Mouse (Mus musculus): ENCODE data around the gene Med11.
"Not testable (repeated sequence)": the region's sequence is repeated elsewhere in the genome, so short reads cannot be mapped to it uniquely, and the experiment has no call there.

The Med11 gene

DNA sequence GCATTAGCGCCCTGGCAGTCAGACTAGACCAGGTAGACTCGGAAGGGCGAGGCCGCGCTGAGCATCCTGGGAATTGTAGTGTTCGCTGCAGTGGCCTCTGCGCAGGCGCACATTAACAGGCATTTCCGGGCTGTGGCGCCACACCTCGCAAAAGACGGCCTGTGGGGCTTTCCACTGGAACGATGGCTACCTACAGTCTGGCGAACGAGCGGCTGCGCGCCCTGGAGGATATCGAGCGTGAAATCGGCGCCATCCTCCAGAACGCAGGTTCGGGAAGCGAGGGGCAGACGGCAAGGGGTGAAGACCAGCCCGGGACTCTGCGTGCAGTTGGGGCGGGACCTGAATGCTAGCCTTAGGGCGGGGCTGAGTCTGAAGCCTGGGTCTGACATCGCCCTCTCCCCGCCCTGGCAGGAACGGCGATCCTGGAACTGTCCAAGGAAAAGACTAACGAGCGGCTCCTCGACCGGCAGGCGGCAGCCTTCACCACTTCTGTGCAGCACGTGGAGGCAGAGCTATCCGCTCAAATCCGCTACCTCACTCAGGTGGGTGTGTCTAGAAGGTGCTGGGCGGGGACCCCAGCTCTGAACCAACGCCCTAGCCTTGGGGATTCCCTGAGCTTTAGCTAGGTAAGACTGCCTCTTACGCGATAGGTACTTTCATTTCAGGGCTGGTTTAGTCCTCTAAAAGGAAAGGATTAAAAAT lies at the start of gene Med11:
TSS of gene Med11 (plus strand) at position 123 of the 702 bp plus-strand sequence.
- DNase-seq (ENCODE audit: low read depth) = peak; percentile 99

DNA sequence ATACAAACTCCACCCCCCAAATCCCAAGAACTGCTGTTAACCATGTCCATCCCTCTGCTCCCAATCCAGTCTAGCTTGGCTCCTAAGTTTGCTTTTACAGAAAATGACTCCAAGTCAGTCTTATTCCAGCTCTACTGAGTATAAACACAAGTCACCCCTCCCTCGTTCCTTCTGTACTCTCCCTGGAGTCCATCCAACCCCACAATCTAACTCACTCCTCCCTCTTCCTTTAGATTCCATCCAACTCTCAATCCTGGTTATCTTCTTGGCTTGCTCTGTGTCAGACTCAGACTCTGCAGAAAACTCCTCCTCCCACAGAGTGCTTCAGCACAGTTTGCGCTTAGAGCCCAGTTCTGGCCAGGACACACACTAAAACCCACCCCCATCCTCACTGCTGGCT lies 48.1 kb upstream of the Med11 start:
- no peak for DNase-seq (ENCODE audit: low read depth)

DNA sequence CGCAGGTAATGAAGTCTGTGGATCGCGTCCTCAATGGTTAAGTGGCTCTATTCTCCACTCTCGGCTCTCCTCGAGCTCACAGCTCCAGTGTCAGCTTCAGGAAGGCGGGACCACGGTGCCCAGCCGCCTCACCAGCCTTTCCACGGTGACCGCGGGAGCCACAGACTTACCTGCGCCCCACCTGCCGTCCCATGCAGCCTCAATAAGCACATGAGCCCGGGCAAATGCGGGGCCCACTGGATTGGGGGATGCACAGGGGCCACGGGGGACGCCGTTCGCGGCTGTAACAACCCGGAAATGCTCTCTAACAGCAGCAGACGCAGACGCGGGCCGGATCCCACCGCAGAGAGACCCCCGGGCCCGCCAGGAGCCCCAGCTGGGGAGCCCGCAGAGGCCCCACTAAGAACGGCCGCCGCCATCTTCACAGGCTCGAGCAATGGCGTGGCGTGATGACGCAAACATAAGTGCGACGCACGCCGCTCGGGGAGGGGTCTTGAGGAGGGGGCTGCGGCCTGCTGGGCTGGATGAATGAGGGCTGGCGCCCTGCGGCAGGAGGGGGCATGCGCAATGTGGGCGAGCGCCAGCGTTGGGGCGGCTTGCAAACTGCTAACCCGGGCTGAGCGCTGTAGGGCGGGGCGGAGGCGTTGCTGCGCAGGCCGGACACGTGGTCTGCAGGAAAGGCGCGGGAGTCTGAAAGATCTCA lies 42.0 kb upstream of the Med11 start, which contains the start of gene Pelp1:
TSS of gene Pelp1 (minus strand) at position 438 of the 703 bp plus-strand sequence.
- peak; percentile 97 for DNase-seq (ENCODE audit: low read depth)

DNA sequence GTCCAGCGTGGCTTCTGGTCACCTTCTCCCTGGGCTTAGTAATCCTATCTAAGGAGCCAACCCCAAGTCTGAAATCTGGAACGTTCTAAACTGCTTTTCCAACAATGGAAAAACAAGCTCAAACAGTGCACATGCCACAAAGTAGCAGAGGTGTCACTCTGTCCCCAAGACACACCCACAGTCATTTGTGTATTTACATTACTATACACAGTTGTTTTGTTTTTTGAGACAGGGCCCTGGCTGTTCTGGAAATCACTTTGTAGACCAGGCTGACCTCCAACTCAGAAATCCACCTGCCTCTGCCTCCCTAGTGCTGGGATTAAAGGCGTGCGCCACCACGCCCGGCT lies 41.4 kb upstream of the Med11 start:
- no peak for DNase-seq (ENCODE audit: low read depth)

DNA sequence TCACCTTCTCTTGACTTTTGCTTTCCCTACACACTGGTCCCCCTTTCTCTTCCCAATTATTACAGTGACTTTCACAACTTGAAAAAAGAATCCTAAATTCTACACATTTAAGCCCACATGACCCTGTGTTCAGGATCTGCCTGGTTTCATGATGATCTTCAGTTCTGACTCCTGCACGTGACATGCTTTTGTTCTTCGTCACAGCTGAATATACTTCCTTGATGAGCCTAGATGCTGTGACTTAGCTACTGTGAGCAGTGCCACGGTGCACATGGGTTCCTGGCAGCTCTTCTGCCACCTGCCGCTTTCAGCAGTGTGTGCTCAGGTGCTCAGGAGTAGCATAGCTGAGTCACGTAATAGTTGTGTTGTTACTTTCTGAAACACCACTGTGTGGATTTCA lies 39.1 kb upstream of the Med11 start:
- no peak for DNase-seq (ENCODE audit: low read depth)

DNA sequence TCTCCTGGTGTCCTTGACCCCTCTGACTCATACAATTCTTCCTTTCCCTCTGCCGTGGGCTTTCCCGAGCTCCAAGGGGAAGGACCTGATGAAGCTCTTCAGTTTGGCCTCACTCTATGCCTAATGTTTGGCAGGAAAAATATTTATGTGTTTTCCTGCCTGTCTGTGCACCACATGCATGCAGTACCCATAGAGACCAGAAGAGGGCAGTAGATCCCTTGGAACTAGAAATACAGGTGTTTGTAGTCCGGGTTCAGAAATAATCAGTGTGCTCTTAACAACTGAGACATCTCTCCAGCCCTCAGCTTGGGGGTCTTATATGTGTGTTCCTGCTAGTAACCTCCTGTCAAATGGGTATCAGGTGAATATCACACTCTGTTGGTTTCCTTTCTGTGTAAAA lies 37.8 kb upstream of the Med11 start:
- peak; percentile 84 for DNase-seq (ENCODE audit: low read depth)

DNA sequence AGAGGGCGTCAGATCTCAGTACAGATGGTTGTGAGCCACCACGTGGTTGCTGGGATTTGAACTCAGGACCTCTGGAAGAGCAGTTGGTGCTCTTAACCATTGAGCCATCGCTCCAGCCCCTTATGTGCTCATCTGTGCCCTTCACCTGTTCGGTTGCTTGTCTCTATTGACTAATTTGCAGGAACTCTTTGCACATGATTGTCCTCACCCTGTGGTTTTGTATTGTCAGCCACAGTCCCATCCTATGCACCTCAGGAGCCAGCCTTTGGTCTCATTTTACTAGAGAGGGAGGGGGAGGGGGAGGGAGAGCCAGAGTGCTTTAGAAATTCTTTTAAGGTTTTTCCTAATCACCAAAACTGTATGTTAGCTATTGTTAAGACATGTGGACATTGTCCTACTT lies 33.5 kb upstream of the Med11 start:
- DNase-seq (ENCODE audit: low read depth) = no peak

DNA sequence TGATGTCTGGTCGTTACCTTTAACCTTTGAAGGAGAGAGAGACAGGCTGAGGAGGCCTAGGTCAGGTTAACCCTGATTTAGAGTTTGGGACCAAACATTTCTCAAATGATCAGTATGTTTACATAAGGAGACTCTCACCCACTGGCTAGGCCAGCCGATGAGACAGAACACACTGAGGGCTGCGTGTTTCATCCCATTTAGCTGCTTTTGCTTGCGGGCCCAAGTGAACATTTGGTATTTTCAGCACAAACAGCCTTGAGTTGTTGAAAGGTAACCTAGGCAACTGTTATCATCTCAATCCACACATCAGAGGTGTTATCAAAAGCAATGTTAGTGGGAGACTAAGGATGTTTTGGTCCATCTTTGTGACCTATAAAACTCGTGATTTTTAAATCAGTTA lies 32.2 kb upstream of the Med11 start:
- no peak for DNase-seq (ENCODE audit: low read depth)

DNA sequence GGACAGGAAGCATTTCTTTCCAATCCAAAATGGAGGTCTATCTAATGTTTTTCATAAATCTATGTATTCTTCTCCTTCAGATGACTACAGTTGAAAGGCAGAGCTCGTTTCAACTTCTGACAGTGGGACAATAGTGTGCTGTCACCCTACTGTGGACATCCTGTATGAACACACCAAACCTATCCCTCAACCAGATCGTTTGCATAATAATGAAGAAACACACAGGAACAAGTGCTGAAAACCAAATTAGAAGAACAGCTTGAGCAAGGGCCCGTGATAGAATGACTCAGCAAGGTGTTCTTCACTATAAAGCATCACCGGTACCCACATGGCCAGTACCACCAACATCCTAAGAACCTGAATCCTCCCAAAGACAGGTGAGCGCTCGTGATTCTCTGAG lies 25.1 kb upstream of the Med11 start:
- DNase-seq (ENCODE audit: low read depth) = not testable (repeated sequence)

DNA sequence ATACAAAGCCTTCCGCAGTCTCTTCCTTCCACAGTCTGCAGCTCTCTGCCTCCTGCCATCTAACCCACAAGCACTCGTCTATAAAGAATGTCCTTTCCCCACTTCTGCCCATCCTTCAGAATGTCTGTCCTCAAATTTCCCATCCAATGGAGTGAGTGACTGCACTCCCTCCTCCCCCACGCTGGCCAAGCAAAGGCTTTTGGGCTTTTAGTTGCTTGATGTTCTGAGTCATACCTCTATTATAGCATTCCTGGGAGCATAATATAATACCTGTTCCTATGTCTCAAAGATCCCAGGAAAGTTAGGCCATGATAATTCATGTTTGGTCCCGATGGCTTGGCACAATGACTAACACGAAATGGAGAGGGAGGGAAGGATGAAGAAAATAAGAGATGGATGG lies 20.1 kb upstream of the Med11 start:
- DNase-seq (ENCODE audit: low read depth) = no peak

DNA sequence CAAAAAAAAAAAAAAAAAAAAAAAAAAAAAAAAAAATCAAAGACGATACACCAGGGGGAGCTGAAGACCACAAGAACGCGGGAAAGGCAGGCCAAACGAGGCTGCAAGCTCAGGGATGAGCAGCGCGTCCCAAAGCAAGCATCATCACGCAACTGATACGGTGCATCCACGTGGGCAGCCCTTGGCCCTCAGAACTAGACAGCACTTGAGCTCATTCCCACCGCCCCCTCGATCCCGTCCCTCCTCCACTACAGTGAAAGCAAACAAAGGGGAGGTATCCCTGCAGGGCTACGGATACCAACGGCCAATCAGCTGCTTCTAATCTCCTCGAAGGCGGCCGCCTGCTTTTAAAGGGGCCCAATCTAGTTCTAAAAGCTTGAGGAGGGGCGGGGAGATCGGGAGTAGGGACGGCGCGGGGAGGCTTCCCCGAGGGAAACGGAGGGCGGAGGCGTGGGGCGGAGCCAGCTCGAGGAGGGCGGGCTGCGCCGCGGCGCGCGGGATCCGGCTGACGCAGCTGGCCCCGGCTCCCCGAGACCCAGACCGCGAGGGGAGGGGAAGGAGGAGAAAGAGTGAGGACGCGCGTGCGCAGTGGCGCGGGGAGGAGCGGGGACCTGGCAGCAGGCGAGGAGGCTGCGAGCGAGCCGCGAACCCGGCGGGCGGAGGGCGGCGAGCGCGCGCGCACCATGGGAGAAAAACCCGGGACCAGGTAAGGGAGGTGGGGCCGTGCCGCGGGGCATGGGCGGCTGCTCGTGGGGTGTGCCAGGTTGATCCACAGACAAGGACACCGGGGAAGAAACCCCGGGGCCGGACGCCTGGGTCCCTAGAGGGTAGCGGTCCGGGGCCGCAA lies 19.4 kb upstream of the Med11 start, which contains the start of gene Arrb2:
TSS of gene Arrb2 (plus strand) at position 588 of the 847 bp plus-strand sequence.
- peak; percentile 98 for DNase-seq (ENCODE audit: low read depth)

DNA sequence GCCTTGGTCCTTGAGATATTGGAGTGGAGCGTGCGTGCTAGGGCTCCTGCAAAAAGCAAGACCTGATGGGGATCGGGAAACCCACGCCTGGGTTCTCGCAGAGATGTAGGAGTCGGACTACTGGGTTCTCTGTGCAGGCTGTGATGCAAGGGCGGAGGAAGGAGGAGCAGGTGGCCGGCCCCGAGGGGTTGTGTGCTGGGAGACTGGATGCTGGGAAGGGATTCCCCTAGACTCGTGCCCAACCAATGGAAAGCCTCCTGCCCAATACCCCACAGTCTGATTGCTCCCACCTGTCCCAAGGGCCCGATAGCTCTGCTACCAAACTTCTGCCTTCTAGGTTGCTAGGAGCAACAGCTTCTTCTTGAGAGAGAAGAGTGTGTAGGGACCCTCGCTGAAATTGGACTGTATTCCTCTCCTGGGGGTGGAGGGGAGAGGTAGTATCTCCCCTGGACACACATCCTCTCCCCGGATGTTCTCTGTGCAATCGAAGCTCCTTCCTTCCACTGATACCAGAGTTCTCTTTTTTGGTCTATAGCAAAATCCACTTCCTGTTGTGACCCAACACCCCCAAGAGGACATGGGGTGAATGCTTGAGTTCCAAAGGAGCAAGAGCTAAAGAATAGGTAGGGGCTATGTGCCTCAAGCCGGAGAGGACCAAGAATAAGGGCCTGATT lies 18.7 kb upstream of the Med11 start:
- DNase-seq (ENCODE audit: low read depth) = peak; percentile 80

DNA sequence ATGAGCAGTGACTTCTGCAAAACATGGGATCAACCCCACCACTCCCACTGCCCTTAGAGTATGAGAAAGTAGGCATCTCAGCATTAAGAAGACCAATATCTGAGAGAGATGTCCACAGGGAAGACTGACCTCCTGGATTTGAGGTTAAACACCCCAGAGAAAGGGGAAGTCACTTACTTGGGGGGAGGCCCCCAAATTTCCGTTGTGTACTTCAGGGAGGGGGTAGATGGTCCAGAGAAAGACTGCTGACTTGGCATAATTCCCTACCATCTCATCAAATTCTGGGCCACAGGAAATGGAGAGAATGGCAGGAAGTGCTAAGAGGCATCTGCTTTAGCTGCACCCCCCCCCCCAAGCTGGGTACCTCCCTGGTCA lies 18.2 kb upstream of the Med11 start:
- DNase-seq (ENCODE audit: low read depth) = peak; percentile 68

DNA sequence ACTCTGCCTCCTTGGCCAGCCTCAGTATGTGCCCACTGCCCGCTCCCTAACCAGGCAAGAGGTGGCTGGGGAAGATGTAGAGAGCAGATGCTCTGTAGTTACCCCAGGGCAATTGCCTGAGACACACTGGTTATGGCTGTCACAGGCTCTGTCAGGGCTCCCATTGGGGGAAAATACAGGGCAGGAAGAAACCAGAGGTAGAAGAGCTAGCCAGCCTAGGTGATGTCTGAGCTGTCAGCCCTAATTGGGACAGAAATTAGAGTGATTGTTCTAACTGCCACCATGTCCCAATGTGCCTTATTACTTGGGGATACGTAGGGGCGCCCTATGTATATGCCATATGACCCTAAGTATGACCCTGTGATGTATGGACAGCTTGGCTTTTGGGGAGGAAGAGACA lies 17.8 kb upstream of the Med11 start:
- no peak for DNase-seq (ENCODE audit: low read depth)

DNA sequence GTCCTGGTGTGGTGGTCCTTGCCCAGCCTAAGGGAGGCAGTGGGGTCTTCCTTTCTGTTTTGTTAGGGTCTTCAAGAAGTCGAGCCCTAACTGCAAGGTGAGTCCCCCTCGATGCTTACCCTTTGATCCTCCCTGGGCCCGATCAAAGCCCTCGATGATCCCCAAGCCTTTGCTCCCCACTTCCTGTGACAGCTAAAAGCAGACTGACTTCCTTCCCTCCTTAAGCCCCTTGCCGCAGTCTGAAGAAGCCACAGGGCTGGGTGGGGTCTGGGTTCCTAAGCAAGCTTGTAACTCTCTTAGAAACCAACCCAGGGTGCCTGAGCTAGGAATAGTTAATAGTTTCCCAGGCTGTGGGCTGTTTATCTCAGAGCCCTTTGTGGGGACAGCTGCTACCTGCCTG lies 16.2 kb upstream of the Med11 start:
- peak; percentile 24 for DNase-seq (ENCODE audit: low read depth)

DNA sequence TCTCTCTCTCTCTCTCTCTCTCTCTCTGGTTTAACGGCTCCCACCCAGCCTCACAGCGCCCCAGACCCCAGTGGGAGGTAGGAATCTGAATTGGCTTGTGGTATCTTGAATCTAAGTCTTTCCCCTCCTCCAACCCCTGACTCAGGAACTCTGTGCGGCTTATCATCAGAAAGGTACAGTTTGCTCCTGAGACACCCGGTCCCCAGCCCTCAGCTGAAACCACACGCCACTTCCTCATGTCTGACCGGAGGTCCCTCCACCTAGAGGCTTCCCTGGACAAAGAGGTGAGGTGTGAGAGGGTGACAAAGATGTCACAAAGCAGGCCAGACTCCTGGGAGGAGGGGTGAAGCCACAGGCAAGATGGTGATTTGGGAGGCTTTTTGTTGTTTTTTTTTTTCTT lies 14.3 kb upstream of the Med11 start:
- peak; percentile 73 for DNase-seq (ENCODE audit: low read depth)

DNA sequence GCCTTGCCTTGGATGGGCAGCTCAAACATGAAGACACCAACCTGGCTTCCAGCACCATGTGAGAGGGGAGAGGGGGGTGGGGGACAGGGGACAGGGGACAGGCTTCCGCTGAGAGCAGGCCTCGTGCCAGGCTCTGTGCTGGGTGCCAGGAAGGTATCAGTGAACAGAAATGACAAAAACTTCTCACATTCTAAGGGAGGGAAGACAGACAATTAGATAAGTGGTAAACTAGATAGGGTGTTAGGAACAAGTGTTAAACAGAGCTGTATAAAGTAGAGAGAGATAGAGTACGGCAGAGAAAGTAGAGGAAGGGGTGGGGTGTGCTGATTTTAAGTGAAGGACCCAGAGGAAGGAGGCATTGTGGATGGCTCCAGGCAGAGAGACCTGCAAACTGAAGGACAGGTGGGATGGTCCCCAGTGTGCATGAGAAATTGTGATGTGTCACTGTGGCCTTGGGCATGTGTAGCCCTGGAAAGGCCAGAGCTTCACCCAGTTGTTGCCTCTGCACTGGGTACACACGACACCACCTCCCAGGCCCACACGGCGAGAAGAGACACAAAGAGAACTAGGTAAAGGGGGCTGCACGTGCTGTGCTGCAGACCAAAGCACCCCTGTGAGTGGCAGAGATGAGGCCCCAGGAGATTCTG lies 12.9 kb upstream of the Med11 start:
- DNase-seq (ENCODE audit: low read depth) = no peak

DNA sequence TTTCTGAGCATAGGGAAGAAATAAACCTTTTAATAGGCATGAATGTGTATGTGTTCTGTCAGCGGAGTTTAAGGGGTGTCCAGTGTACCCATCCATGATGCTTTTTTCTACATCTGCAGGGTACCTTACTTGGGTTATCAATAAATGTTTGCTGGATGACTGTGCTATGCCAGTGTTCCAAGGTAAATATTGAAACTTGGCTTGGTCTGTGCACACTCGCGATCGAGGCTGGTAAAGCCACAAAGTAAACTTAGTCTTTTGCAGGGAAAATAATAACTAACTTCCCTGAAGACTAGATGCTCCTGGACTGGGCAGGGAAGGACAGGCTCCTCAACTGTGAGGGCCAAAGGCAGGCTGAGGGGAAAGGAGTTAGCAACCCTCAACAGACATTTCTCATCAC lies 11.1 kb upstream of the Med11 start:
- no peak for DNase-seq (ENCODE audit: low read depth)

DNA sequence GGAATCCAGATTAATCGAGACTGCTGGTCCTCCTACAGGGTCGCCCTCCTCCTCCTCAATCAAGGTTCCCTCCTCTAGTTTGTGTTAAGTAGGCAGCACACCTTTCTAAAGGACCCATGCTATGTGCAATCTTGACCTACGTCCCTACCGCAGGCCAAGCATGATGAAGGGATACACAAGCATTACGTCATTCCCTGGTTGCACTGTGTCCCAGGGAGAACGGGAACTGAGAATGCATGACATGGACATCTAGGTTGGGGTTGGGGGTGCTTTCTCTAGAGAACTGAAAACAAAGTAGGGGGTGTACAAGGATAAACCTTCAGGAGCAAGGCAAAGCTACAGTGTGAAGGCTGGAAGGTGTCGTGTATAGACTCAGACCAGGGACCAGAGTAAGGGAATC lies 9.8 kb upstream of the Med11 start:
- DNase-seq (ENCODE audit: low read depth) = no peak

DNA sequence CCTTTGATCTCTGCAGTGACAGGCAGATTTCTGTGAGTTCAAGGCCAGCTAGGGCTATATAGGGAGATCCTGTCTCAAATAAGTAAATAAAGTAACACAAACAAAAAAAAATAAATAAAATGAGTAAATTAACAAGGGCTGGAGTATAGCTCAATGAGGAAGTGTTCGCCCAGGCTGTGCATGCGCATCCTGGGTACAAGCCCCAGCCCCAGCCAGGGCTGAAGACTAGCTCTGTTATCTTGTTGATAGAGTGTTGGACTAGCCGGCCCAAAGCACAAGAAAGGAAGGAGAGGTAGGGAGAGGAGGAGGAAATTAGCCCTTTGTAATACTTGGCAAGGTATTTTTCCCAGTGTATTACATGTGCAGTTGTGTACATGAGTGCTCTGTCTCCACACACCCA lies 7.8 kb upstream of the Med11 start:
- DNase-seq (ENCODE audit: low read depth) = no peak

DNA sequence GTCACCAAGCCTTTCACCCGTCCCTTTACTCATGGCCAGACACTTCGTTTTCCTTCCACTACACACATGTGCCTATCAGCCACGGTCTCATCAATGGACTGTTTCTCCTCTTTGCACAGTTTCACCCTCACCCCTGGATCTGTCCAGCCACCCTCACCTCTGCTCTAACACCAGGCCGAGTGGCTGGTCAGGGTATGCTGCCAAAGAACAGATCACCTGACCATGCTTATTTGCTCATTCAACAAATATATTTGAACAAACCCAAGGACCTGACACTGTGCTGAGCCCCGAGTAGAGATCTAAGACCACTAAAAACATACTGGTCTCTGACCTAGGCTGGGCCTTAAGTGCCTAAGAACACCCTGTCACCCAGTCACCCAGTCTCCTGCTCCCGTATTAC lies 7.1 kb upstream of the Med11 start:
- DNase-seq (ENCODE audit: low read depth) = no peak

DNA sequence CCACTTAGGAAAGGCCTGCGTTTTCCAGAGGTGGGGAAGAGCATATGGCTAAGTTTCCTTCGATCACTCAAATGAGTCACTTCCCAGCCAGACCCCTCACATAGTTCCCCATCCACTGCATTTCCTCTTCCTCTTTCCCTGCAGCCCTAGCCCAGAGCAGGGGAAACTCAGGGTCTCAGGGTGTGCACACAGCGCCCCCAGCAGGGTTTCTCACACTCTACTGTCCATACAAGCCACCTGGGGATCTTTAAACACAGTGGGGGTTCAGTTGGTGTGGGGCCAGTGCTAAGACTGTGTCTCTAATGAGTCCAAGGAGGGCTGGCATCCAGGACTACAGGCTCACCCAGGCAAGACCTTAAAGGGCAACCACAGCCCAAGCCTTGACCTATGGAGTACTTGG lies 5.0 kb upstream of the Med11 start:
- DNase-seq (ENCODE audit: low read depth) = peak; percentile 27
